15 mouse cellular contexts compared by ENCODE assay signal in genomic region chr2:133649874-133650481, GRCm38 (mm10).
"Had no signal": no experiment of that assay in that cellular context is flagged by ENCODE, and none has a peak within 500 bp of the region (broad histone marks: within the 10 kb centered on the region; RNA-seq: fewer than 3 reads in every experiment).

No protein-coding gene starts in this region.

- H3K27me3 ChIP-seq: limb, embryonic 15.5 days; liver, embryonic 13.5 days; stomach, embryonic 15.5 days had no signal

- DNase-seq: kidney, adult 2 months; layer of hippocampus, adult 9-11 months; layer of hippocampus, postnatal 36 days; liver, embryonic 13.5 days; lung, adult 18-20 months; midbrain, embryonic 14.5 days; retina, postnatal 1 day; right cerebral cortex, postnatal 4 days; spleen, adult 18-20 months; thymus, adult 2 months; thymus, postnatal 36 days had no signal

- H3K9ac ChIP-seq: limb, embryonic 15.5 days; liver, embryonic 13.5 days; stomach, embryonic 15.5 days had no signal

- H3K4me3 ChIP-seq: limb, embryonic 15.5 days; liver, embryonic 13.5 days; midbrain, embryonic 10.5 days; myocyte; stomach, embryonic 15.5 days had no signal

- H3K9me3 ChIP-seq: limb, embryonic 15.5 days; liver, embryonic 13.5 days; midbrain, embryonic 10.5 days; stomach, embryonic 15.5 days had no signal

- H3K4me1 ChIP-seq: liver, embryonic 13.5 days; midbrain, embryonic 10.5 days; stomach, embryonic 15.5 days had no signal

- H3K36me3 ChIP-seq: limb, embryonic 15.5 days; liver, embryonic 13.5 days; midbrain, embryonic 10.5 days; stomach, embryonic 15.5 days had no signal

- H3K4me2 ChIP-seq: limb, embryonic 15.5 days; liver, embryonic 13.5 days; stomach, embryonic 15.5 days had no signal

- H3K27ac ChIP-seq: limb, embryonic 15.5 days; liver, embryonic 13.5 days; midbrain, embryonic 10.5 days; stomach, embryonic 15.5 days had no signal
